Mouse (Mus musculus) leukemia stem cell, adult 10-12 weeks (primary cell): ENCODE measurements around the gene Noxa1. TPM values are rescaled to one million over a fixed set of nuclear protein-coding genes. Genes with fewer than 3 reads are reported as not detected.

ENCODE experiments used
- polyA plus RNA-seq: library from polyadenylated mRNA; stranded (reverse); fragments of >175 nt; gene quantifications from 2 replicates; pipeline ENCODE4 v1.2.3, GENCODE M21; 2012; ENCODE audit warnings: low replicate concordance

Noxa1 gene
- not detected in 2 replicates for polyA plus RNA-seq

DNA sequence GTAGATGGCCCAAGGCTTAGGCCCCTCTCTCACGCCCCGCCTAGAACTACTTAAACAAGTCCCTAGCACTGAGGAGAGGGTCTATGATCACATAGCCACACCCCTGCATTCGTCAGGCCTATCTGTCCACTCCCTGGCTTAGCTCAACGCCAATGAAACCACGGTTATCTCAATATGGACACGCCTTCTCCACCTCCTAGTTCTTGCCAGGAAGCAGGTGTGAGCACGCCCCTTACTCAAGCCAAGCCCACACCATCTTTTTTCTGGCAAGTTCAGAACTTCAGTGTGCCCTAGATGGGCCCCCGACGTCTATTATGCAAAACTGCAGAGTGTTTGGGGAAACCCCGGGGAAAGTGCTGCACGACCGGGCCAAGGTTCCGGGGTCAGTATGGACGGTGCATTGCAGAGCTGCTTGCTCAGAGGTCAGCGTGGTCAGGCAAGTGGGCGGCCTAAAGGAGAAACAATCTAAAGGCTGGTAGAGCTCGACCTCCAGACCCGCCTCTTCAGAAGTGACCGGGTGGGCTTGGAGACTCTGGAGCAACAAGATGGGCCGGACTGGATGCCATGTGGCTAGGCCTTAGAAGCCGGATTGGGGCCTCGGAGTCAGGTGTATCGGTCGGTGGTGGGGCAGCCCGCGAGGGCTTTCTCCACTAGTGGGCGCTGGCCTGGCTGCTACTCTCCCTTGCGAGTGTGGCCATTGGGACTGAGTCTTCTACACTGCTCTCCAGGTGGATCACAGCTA, at the start of gene Noxa1:
TSS of gene Noxa1 (minus strand) at position 41 of the 742 bp plus-strand sequence.

DNA sequence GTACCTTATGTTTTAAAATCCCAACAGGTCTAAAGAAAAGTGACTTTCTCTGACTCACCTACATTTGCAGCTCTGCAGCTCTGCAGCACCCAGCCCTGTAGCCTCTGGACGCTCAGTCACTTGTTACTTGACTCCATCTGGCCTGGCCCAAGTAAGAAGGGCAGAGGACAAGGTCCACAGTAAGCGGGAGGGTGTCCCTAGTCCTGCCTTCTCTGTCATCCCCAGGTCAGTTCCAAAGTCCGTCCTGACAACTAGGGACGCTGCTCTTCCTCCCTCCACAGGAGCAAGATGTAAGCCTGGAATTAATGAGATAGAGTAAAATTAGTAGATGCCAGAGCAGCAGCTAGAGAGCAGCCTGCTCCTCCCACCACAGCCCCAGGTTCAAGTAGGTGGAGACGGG, 14.9 kb downstream of the Noxa1 start, which contains the start of gene Entpd8:
TSS of gene Entpd8 (plus strand) at position 229 of the 400 bp plus-strand sequence.

GRCm38 (mm10) chr2:25054221-25055067, 40.5 kb downstream of the Noxa1 start, which contains the start of gene Nsmf:
Gene Nsmf (plus strand): TSS chr2:25054355.

Other genes with a start within 250 kb of the Noxa1 start
- 52.3 and 54.3 TPM in 2 replicates for gene Ehmt1, start 175.5 kb downstream of the Noxa1 start, polyA plus RNA-seq
- gene Arrdc1, start 159.9 kb downstream of the Noxa1 start, polyA plus RNA-seq = 22.6 and 81.1 TPM in 2 replicates
- 14.3 and 15.5 TPM in 2 replicates for gene Zmynd19, start 145.4 kb downstream of the Noxa1 start, polyA plus RNA-seq
- 5.9 and 10.6 TPM in 2 replicates for gene Dph7, start 132.7 kb downstream of the Noxa1 start, polyA plus RNA-seq
- gene Mrpl41, start 120.1 kb downstream of the Noxa1 start, polyA plus RNA-seq = 7.7 and 44.8 TPM in 2 replicates
- 4.3 and 5.1 TPM in 2 replicates for gene Pnpla7, start 119.1 kb downstream of the Noxa1 start, polyA plus RNA-seq
- gene Nsmf, start 40.8 kb downstream of the Noxa1 start, polyA plus RNA-seq = 61.2 and 74.4 TPM in 2 replicates
- gene Entpd8, start 14.8 kb downstream of the Noxa1 start, polyA plus RNA-seq = not detected in 2 replicates
- gene Nrarp, start 85.6 kb upstream of the Noxa1 start, polyA plus RNA-seq = 24.8 and 34.7 TPM in 2 replicates
- gene Tor4a, start 101.7 kb upstream of the Noxa1 start, polyA plus RNA-seq = 13.1 and 16.5 TPM in 2 replicates
- gene Nelfb, start 116.3 kb upstream of the Noxa1 start, polyA plus RNA-seq = 15.0 and 19.0 TPM in 2 replicates
- gene Stpg3, start 119.5 kb upstream of the Noxa1 start, polyA plus RNA-seq = 0.22 TPM in 1 of 2 replicates, not detected in the other
- gene Fam166a, start 123.6 kb upstream of the Noxa1 start, polyA plus RNA-seq = 0.16 TPM in 1 of 2 replicates, not detected in the other
- 147 and 477 TPM in 2 replicates for gene Tubb4b, start 129.6 kb upstream of the Noxa1 start, polyA plus RNA-seq
- gene Slc34a3, start 139.2 kb upstream of the Noxa1 start, polyA plus RNA-seq = not detected in 2 replicates
- gene Rnf224, start 141.6 kb upstream of the Noxa1 start, polyA plus RNA-seq = 0.10 TPM in 1 of 2 replicates, not detected in the other
- gene Rnf208, start 147.1 kb upstream of the Noxa1 start, polyA plus RNA-seq = 5.6 and 9.1 TPM in 2 replicates
- not detected in 2 replicates for gene Cysrt1, start 147.3 kb upstream of the Noxa1 start, polyA plus RNA-seq
- gene AL732309.1, start 151.7 kb upstream of the Noxa1 start, polyA plus RNA-seq = 3.1 and 3.2 TPM in 2 replicates
- 6.8 and 7.2 TPM in 2 replicates for gene Tmem203, start 160.3 kb upstream of the Noxa1 start, polyA plus RNA-seq
- 57.8 and 59.6 TPM in 2 replicates for gene Tprn, start 167.5 kb upstream of the Noxa1 start, polyA plus RNA-seq
- 111 and 119 TPM in 2 replicates for gene Ssna1, start 177.3 kb upstream of the Noxa1 start, polyA plus RNA-seq
- 11.4 and 18.3 TPM in 2 replicates for gene Anapc2, start 177.3 kb upstream of the Noxa1 start, polyA plus RNA-seq
- gene Tmem210, start 193.0 kb upstream of the Noxa1 start, polyA plus RNA-seq = not detected in 2 replicates
- gene Lrrc26, start 194.8 kb upstream of the Noxa1 start, polyA plus RNA-seq = not detected in 2 replicates
- 0.09 and 0.26 TPM in 2 replicates for gene Grin1, start 224.0 kb upstream of the Noxa1 start, polyA plus RNA-seq
- gene Man1b1, start 237.2 kb upstream of the Noxa1 start, polyA plus RNA-seq = 27.7 and 53.0 TPM in 2 replicates